Mouse (Mus musculus) macrophage (primary cell): Measurements from ENCODE around the gene Rp2. TPM values are rescaled to one million over a fixed set of nuclear protein-coding genes. Genes with fewer than 3 reads are reported as not detected.
"Not testable (repeated sequence)": the region's sequence is repeated elsewhere in the genome, so short reads cannot be mapped to it uniquely, and the experiment has no call there.

Source experiments
- H3K27ac ChIP-seq: fragments of 350-480 bp; formaldehyde crosslinking; 2 replicates; pipeline ENCODE4 v1.9.0; 2021
- H3K36me3 ChIP-seq: fragments of 350-480 bp; formaldehyde crosslinking; 2 replicates; pipeline ENCODE4 v1.9.0; 2021; ENCODE audit errors: inconsistent target
- H3K4me3 ChIP-seq: fragments of 350-480 bp; formaldehyde crosslinking; 2 replicates; pipeline ENCODE4 v1.9.0; 2021; ENCODE audit errors: inconsistent target
- H3K79me2 ChIP-seq: fragments of 350-480 bp; formaldehyde crosslinking; 2 replicates; pipeline ENCODE4 v1.9.0; 2021; ENCODE audit errors: inconsistent target
- WGBS: methylation state at CpG from one replicate; pipeline ENCODE4 v1.1.7; 2026; ENCODE audit warnings: inconsistent platforms; ENCODE audit not compliant: missing documents; 5-methylcytosine and 5-hydroxymethylcytosine counted together
- polyA plus RNA-seq: library from polyadenylated mRNA; stranded (reverse); fragments of 250-400 nt; gene quantifications from 3 replicates; pipeline ENCODE4 v1.2.4, GENCODE M21; 2018; ENCODE audit warnings: inconsistent platforms
- total RNA-seq, 78 experiments: library from RNA; depleted of rRNA; stranded (reverse); fragments of 250-400 nt; gene quantifications; 1 replicate in 9 of 78; 2 replicates in 24 of 78; 3 replicates in 43 of 78; 4 replicates in 2 of 78; pipeline ENCODE4 v1.2.4; 2018; ENCODE audit warnings: inconsistent platforms in 56 of 78

Rp2 gene
- total RNA-seq (2018; cell fraction: chromatin; rRNA removed), result 100 to 1,000 TPM in 6 of 26 experiments, 10 to 100 TPM in 20; 13.3 to 146 (median 72.8) TPM
- 10 to 100 TPM; 37.3 to 72.5 (median 53.2) TPM for total RNA-seq (2018; cell fraction: cytosol; rRNA removed)
- total RNA-seq (2018; cell fraction: nucleus; rRNA removed), result 100 to 1,000 TPM in 4 of 26 experiments, 10 to 100 TPM in 22; 23.0 to 134 (median 67.7) TPM
- 26.7 to 43.9 TPM (median 36.2 TPM) in 3 replicates for polyA plus RNA-seq

DNA sequence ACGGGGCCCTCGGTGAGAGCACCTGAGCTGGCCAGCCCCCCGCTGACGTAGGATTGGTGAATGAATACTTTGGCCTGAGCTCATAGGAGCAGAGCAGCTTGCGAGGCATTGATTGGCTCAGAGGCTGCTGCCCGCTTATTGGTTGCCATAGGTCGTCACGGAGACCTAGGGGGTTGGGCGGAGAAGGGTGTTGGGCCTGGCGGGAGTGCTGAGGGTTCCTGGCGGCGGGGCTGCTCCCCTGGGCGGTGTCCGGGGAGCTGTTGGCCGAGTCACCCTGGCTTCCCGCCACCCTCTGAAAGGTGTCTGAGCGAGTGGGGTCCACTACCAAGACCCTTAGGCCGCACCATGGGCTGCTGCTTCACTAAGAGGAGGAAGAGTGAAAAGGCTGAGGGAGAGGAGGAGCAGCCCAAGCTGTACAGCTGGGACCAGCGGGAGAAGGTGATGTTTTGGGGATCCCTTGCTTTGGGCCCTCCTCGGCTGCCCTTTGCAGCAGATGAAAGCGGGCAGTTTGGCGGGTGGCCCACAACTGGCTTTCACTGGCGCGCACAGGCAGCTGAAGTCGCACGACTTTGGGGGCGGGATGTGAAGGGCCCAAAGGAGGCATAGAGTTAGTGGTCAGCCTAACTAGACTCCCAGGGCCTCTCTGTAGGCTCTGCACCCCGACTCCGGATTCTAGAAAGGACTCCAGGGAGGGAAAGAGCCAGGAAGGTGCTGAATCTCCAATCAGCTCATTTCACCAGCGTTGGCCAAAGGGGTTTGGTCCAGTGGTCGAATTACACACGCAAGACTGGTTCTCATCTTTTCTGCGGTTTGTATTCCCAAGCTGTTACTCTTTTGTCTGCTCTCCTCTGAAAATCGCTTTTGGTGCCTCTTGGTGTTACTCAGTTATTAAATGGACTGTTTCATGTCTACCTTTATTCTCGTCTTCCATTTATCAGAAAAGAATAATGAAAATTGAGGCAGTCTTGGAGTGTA is at the start of gene Rp2:
Gene Rp2 (plus strand): TSS at position 91 of the 975 bp plus-strand sequence.
- Histone ChIP-seq H3K4me3 (peak within 1 kb of the TSS; percentile 70), H3K36me3 (no peaks in the 10 kb centered on the region), H3K79me2 (peaks cover 49% of the 10 kb centered on the region), H3K27ac (peak within 1 kb of the TSS; percentile 75)
- WGBS, result 12% methylated on average over 34 of the region's 35 CpGs

DNA sequence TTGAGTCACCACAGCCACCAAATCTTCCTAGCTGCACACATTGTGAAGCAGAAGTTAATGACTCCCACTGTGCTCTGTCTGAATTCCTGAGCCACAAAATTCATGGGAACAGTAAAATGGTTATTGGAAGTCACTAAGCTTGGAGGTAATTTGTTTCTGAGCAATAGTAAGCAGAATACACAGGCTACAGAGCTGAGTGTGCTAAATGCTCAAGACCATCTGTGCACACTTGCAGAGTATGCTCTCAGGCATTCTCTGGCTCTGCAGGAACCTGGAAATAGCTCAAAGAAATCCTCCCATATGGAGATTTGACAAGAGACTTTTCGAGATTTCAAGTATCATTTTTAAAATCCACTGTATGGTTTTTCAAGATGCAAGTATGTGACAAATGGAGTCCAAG is 31.5 kb upstream of the Rp2 start:
- no peak overlapping the region for H3K4me3 ChIP-seq
- no peak overlapping the region for H3K27ac ChIP-seq
- no peaks in the 10 kb centered on the region for H3K36me3 ChIP-seq
- H3K79me2 ChIP-seq, result no peaks in the 10 kb centered on the region
- WGBS, result 90% methylated on average over 1 of the region's 1 CpGs

DNA sequence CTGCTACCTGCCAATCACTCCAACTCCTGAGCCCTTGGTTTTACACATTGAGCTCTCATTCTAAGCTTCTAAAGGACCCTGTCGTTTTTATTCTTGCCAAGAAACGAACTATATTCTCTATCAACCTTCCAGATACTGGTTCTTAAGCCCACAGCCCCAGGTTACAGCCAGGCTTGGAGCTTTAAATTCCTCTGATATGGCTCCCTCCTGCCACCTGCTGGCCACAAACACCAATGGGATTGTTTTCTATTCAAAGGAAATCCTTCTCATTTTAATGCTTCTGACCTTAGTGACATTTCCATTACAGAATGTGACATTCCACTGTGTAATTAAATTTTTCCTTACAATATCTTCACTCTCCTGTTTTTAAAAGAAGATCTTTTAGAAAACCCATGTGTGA is 28.6 kb upstream of the Rp2 start:
- no peak overlapping the region for H3K4me3 ChIP-seq
- 37% methylated on average over 2 of the region's 2 CpGs for WGBS
- no peaks in the 10 kb centered on the region for H3K36me3 ChIP-seq
- no peaks in the 10 kb centered on the region for H3K79me2 ChIP-seq
- H3K27ac ChIP-seq, result no peak overlapping the region

DNA sequence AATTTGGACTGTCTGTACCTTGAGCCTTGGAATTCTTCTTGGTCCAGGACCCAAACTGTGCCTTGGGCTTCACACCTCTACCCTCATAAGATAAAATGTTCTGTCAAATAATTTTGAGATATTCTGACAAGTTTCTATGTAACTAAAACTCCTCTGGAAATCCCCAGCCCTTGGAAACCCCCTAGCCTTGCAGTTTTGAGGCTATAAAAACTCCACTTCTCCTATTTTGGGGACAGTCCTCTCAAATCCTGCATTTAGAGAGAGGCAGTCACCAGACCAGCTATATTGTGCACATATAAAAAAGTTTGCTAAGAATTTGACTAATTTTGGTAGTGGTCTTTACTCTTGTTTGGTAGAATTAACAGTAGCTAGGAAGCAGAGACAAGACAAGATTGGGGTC is 19.3 kb upstream of the Rp2 start:
- Histone ChIP-seq H3K79me2 (no peaks in the 10 kb centered on the region), H3K27ac (peak overlapping the region; percentile 17; the same call in 1 of the 2 replicates), H3K4me3 (no peak overlapping the region)

DNA sequence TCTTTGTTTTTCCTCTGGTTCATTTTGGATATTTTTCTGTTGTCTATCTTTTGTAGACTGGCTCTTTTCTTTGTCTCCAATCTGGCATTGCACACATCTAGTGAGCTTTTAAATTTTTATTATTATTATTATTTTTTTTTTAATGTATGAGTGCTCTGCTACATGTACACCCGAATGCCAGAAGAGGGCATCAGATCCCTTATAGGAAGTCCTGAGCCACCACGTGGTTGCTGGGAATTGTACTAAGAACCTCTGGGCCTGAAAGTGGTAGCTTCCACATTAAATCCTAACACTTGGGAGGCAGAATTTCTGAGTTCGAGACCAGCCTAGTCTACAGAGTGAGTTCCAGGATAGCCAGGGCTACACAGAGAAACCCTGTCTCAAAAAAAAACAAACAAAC is 17.9 kb upstream of the Rp2 start:
- Histone ChIP-seq H3K27ac (no peak overlapping the region), H3K79me2 (no peaks in the 10 kb centered on the region), H3K4me3 (no peak overlapping the region), H3K36me3 (no peaks in the 10 kb centered on the region)
- WGBS, result 100% methylated on average over 1 of the region's 3 CpGs

More for the DNA sequence above, 19.3 kb upstream of the Rp2 start:
- H3K36me3 ChIP-seq, result no peaks in the 10 kb centered on the region

DNA sequence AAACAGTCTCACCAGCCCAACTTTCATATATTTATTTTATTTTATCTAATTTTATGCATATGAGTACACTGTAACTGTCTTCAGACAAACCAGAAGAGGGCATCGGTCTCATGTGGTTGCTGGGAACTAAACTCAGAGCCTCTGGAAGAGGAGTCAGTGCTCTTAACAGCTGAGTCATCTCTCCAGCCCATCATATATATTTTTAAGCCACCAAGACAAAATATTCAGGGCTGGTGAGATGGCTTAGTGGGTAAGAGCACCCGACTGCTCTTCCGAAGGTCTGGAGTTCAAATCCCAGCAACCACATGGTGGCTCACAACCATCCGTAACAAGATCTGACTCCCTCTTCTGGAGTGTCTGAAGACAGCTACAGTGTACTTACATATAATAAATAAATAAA is 14.0 kb upstream of the Rp2 start:
- not testable (repeated sequence) for H3K36me3 ChIP-seq, H3K4me3 ChIP-seq, H3K27ac ChIP-seq, H3K79me2 ChIP-seq
- 90% methylated on average over 1 of the region's 4 CpGs for WGBS

DNA sequence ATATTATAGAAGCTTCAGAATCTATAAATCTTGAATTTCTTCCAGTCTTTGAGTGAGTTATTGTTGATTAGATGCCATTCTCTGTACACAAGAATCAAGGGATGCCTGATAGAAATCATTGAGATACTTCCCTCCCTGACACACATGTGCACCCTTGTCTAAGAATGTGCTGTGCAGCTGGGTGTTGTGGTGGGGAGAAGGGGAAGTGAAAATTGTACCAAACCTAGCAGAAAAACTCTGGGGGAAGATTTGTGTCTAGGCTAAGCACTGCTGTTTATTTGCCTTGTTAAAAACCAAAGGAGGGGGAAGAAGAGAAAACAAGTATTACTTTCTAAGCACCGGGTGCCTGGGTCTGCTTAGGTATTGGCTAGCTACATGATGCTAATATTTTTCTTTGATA is 9.0 kb upstream of the Rp2 start:
- Histone ChIP-seq H3K4me3 (no peak overlapping the region), H3K36me3 (no peaks in the 10 kb centered on the region), H3K27ac (no peak overlapping the region), H3K79me2 (no peaks in the 10 kb centered on the region)
- 20% methylated on average over 1 of the region's 1 CpGs for WGBS

DNA sequence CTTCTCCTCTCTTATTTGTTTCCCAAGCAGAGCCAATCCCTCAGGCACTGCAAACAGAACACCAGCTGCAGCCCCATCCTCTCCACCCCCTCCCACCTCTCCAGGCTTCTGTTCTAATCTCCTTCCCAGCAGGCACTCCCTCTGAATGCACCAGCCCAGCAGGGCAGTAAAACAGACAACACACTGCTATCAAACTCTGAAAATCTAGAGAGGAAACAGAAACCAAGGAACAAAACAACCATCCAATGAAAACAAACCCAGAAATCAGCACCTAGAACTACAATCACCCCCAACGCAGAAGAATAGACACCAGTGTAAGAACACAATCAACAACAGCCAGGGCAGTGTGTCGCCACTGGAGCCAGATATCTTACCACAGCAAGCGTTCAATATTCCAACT is 8.0 kb upstream of the Rp2 start:
- Histone ChIP-seq H3K4me3 (no peak overlapping the region), H3K36me3 (no peaks in the 10 kb centered on the region), H3K27ac (no peak overlapping the region), H3K79me2 (no peaks in the 10 kb centered on the region)
- 68% methylated on average over 3 of the region's 3 CpGs for WGBS

DNA sequence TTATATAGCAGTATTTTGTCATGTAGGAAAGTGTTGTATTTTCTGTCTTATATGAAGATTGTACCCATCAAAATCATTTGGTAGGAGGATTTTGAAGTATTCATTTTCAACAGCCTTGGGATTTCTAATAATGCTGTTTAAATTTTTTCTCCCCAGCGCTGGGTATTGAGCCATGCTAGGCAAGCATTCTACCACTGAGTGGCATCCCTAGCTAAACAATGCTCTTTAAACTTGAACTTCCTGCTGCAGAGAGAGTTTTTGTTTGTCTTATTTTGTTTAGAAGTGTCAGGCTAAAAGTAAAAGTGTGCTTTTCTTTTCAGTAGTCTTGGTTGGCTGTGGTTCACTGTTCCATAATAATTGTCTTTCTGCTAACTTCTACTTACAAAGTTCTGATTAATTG is 1.8 kb downstream of the Rp2 start:
- H3K4me3 ChIP-seq, result peak overlapping the region; percentile 70; the same call in 1 of the 2 replicates
- peaks cover 62% of the 10 kb centered on the region for H3K79me2 ChIP-seq
- H3K36me3 ChIP-seq, result no peaks in the 10 kb centered on the region
- H3K27ac ChIP-seq, result no peak overlapping the region
- WGBS, result 60% methylated on average over 1 of the region's 1 CpGs

DNA sequence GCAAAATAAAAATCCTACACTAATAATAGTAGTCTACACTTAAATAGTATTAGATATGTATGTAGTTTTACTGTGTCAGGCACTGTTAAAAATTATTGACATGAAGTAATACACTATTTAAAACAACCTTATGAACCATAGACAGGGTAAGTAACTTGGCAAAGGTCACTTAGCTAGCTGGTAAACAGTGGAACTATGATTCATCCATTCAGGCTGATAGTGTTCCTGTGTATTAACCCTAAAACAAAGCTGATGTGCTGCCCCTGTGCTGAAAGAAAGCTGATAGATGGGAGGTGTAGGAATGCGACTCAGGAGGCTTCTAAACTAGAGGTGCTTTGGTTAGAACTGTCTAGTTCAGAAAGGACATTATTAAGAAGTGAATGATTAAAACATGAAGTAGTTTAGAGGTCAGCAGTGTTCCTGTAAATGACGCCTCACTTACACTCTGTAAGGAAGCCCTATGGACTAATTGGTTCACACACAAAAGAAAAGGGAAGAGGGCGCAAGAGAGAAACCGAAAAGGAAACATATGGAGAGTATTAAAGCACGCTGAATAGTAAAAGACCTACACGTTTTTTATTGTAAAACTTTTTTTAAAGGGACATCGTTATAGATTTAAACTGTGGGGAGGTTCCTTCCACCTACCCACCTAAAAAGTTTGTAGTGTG is 15.2 kb downstream of the Rp2 start:
- Histone ChIP-seq H3K27ac (no peak overlapping the region), H3K36me3 (no peaks in the 10 kb centered on the region), H3K4me3 (no peak overlapping the region), H3K79me2 (peaks cover 74% of the 10 kb centered on the region)
- WGBS, result 27% methylated on average over 7 of the region's 7 CpGs

DNA sequence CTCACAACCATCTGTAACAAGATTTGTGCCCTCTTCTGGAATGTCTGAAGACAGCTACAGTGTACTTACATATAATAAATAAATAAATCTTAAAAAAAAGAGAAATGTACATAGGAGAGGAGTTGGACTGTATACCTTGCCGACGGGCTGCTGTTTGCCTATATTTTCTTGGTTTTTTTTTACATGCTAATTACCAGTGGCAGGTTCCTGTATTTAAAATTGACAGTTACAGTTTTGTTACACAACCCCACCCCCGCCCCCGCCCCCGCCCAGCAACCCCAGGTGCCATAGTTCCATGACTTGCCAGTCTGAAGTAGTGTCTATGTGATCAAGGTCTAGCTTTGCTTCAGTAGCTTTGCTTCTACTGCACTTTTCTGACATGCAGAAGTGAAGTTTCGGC is 18.0 kb downstream of the Rp2 start:
- Histone ChIP-seq H3K36me3 (no peaks in the 10 kb centered on the region), H3K4me3 (no peak overlapping the region), H3K79me2 (peaks cover 61% of the 10 kb centered on the region; the same call in 1 of the 2 replicates), H3K27ac (no peak overlapping the region)
- 87% methylated on average over 4 of the region's 6 CpGs for WGBS

DNA sequence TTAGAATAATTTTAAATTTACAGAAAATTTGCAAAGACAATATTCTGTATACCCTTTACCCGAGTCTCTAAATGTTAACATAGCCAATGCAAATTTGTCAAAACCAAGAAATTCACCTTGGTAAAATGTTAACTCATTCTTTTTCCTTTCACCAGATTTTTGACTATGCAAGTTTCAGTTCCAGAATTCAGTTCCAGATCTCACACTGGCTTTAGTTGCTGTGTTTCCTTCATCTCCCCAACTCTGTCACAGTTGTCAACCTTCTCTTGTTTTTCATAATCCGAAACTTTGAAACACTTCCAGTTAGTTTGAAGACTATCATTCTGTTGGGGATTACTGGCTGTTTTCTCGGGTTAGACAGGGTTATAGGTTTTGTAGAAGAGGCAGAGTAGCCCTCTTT is 22.7 kb downstream of the Rp2 start:
- no peak overlapping the region for H3K4me3 ChIP-seq
- H3K27ac ChIP-seq, result no peak overlapping the region
- WGBS, result 45% methylated on average over 3 of the region's 3 CpGs

DNA sequence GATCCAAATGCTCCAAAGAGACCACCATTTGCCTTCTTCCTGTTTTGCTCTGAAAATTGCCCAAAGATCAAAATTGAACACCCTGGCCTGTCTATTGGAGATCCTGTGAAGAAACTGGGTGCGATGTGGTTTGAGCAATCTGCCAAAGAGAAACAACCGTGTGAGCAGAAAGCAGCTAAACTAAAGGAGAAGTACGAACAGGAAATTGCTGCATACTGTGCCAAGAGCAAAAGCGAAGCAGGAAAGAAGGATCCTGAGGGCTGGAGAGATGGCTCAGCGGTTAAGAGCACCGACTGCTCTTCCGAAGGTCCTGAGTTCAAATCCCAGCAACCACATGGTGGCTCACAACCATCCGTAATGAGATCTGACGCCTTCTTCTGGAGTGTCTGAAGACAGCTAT is 27.7 kb downstream of the Rp2 start:
- not testable (repeated sequence) for H3K4me3 ChIP-seq, H3K36me3 ChIP-seq, H3K27ac ChIP-seq
- H3K79me2 ChIP-seq, result peaks cover 16% of the 10 kb centered on the region; the same call in 1 of the 2 replicates
- WGBS, result 32% methylated on average over 4 of the region's 9 CpGs

More for the DNA sequence above, 22.7 kb downstream of the Rp2 start:
- Histone ChIP-seq H3K79me2 (peaks cover 39% of the 10 kb centered on the region; the same call in 1 of the 2 replicates), H3K36me3 (no peaks in the 10 kb centered on the region)

DNA sequence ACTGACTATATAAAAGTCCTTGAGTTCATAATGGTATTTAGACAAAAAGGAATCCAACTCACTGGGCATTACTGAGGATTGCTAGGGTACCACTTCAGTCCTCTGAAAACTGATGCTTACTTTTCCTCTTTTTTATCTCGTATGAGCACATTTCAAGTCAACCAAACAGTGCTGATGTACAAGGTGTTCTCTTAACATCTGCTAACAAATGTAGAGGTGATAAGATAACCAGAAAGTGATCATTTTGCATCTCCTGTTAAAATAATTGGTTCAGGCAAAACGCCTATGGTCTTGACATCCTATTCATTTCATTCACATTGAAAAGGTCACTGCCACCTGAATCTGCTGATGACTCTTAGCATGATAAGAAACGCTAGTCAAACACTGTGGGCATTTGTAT is 28.7 kb downstream of the Rp2 start:
- peaks cover 12% of the 10 kb centered on the region; the same call in 1 of the 2 replicates for H3K79me2 ChIP-seq
- H3K36me3 ChIP-seq, result no peaks in the 10 kb centered on the region
- no peak overlapping the region for H3K27ac ChIP-seq
- no peak overlapping the region for H3K4me3 ChIP-seq
- WGBS, result 91% methylated on average over 3 of the region's 3 CpGs

DNA sequence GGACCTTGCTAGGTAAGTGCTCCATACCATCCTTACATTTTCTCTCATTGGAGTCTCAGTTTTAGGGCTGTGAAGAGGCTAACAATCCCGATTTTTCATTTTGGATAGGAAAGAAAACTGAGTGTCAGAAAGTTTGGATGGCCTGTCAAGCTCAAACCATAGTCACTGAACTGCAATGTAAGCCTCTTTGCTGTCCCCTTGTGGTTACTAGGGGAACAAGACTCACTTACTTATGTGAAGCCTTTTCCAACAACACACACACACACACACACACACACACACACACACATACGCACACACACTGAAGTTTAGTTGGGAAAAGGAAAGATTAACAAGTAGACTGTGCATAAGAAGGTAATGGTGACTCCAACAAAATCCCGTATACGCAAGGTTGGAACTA is 39.8 kb downstream of the Rp2 start:
- Histone ChIP-seq H3K27ac (no peak overlapping the region), H3K36me3 (no peaks in the 10 kb centered on the region), H3K79me2 (no peaks in the 10 kb centered on the region), H3K4me3 (no peak overlapping the region)
- 89% methylated on average over 3 of the region's 4 CpGs for WGBS
